Mouse (Mus musculus) stomach, postnatal 0 days (tissue): ENCODE measurements at regions not wholly inside any gene's neighbourhood (a gene's known extent, or its start where the extent isn't known, plus 50 kb on each side); places are given as distances from the start of the nearest gene placed in this dataset.

Experiments
- CTCF ChIP-seq: IDR thresholded peaks from 2 replicates; pipeline ENCODE4 v1.5.1; 2016; ENCODE audit warnings: antibody characterized with exemption, low read depth, mild to moderate bottlenecking, moderate library complexity
- EP300 ChIP-seq: optimal IDR thresholded peaks from 2 replicates; pipeline ENCODE3; 2016; ENCODE audit warnings: antibody characterized with exemption

- TF ChIP-seq CTCF: peak; percentile 72
- TF ChIP-seq EP300: no peak
Measured at GRCm38 (mm10) chr7:83438538-83439393, 146.0 kb upstream of the Tmc3 start.
